Mouse (Mus musculus): ENCODE data around the gene Lsp1. TPM values are rescaled to one million over a fixed set of nuclear protein-coding genes. Genes with fewer than 3 reads are reported as not detected.

The Lsp1 gene
- polyA plus RNA-seq, 1 experiment from 2014 or later = 5.5 TPM

DNA sequence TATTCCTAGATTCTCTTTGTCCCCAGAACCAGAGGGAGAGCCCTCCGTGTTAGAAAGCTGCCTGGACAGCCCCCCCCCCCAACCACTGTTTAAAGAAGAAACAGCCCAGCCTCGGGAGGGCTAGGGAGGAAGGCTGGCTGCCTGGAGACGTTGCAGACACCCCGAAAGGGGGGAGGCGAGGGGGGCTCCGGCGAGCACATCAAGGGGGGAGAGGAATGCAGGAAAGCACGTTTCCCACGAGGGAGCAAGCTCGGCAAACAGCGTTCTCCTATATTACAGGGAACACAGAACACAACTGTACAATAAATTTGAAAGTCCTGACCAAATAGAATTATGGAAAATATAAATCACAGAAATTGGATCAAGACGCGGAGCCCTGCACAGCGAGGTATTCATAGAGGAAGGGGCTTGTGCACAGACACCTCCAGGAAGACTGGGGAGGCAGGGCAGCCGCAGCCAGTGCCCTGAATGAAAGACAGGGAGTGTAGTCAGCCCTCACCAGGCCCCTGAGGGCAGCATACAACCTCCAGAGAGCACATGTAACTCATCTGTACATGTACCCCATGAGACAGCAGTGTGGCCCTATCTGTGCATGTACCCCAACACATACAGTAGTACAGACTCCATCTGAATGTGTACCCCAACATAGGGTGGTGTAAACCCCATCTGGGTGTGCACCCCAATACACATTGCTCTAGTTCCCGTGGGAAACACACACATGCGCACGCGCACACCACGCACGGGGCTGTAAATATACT lies 55.8 kb downstream of the Lsp1 start:
- Histone ChIP-seq H3K27me3 (replicated peaks; ENCODE audit: control insufficient read depth, insufficient read depth, low read length) (no peaks in the 10 kb centered on the region), H3K4me1 (ENCODE audit: control insufficient read depth, insufficient read depth, low read depth, low read length) (peaks cover 11% of the 10 kb centered on the region; the same call in 1 of the 2 replicates), H3K36me3 (ENCODE audit: control insufficient read depth, insufficient read depth, low read length) (no peaks in the 10 kb centered on the region), H3K4me2 (ENCODE audit: low read length) (peak overlapping the region; percentile 40), H3K9ac (ENCODE audit: low read depth, low read length) (peak overlapping the region; percentile 29; the same call in 1 of the 2 replicates), H3K27ac (ENCODE audit: low read depth, low read length) (no peak overlapping the region), H3K9me3 (ENCODE audit: control insufficient read depth, low read length) (no peaks in the 10 kb centered on the region), H3K4me3 (ENCODE audit: low read length) (no peak overlapping the region)
- ATAC-seq = peak; percentile 79; the same call in 1 of the 2 replicates
- WGBS = 37% methylated on average over 21 of the region's 21 CpGs

- no peak overlapping the region for H3K27ac ChIP-seq (ENCODE audit: low read depth, low read length)
- WGBS = 84% methylated on average over 3 of the region's 3 CpGs
Observed at GRCm38 (mm10) chr7:142517531-142517930, 56.9 kb downstream of the Lsp1 start.

DNA sequence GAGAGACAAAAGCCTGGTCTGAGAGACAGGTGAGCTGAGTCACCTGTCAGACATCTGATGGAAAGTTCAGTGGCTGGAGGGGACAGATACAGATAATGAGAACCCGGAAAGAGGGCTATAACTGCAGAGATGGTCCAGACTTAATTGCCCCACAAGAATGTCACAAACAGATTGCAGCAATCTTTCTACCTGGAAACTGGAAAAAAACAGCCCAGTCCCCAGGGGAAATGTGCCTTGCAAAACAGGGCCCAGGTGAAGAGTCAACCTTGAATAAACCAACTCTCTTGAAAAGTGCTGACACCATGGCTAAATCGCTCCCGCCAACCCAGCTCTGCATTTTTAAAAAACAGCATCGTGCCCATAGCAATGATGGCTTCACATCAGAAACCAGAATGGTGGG lies 59.7 kb downstream of the Lsp1 start:
- Histone ChIP-seq H3K4me3 (ENCODE audit: low read length) (no peak overlapping the region), H3K9me3 (ENCODE audit: control insufficient read depth, low read length) (no peaks in the 10 kb centered on the region), H3K4me2 (ENCODE audit: low read length) (no peak overlapping the region), H3K36me3 (ENCODE audit: control insufficient read depth, insufficient read depth, low read length) (no peaks in the 10 kb centered on the region), H3K9ac (ENCODE audit: low read depth, low read length) (no peak overlapping the region), H3K27ac (ENCODE audit: low read depth, low read length) (no peak overlapping the region), H3K4me1 (ENCODE audit: control insufficient read depth, insufficient read depth, low read depth, low read length) (peaks cover 11% of the 10 kb centered on the region; the same call in 1 of the 2 replicates), H3K27me3 (replicated peaks; ENCODE audit: control insufficient read depth, insufficient read depth, low read length) (no peaks in the 10 kb centered on the region)
- ATAC-seq = no peak
- WGBS = 94% methylated on average over 4 of the region's 4 CpGs

More at GRCm38 (mm10) chr7:142517531-142517930, 56.9 kb downstream of the Lsp1 start:
- no peak for ATAC-seq
- Histone ChIP-seq H3K4me1 (ENCODE audit: control insufficient read depth, insufficient read depth, low read depth, low read length) (peaks cover 11% of the 10 kb centered on the region; the same call in 1 of the 2 replicates), H3K4me2 (ENCODE audit: low read length) (no peak overlapping the region), H3K9me3 (ENCODE audit: control insufficient read depth, low read length) (no peaks in the 10 kb centered on the region), H3K4me3 (ENCODE audit: low read length) (no peak overlapping the region), H3K9ac (ENCODE audit: low read depth, low read length) (no peak overlapping the region), H3K36me3 (ENCODE audit: control insufficient read depth, insufficient read depth, low read length) (no peaks in the 10 kb centered on the region), H3K27me3 (replicated peaks; ENCODE audit: control insufficient read depth, insufficient read depth, low read length) (no peaks in the 10 kb centered on the region)

GRCm38 (mm10) chr7:142522352-142522751 lies 61.7 kb downstream of the Lsp1 start:
- no peak for ATAC-seq
- H3K4me2 ChIP-seq (ENCODE audit: low read length) = no peak overlapping the region
- no peaks in the 10 kb centered on the region for H3K36me3 ChIP-seq (ENCODE audit: control insufficient read depth, insufficient read depth, low read length)
- H3K4me1 ChIP-seq (ENCODE audit: control insufficient read depth, insufficient read depth, low read depth, low read length) = no peaks in the 10 kb centered on the region
- no peak overlapping the region for H3K27ac ChIP-seq (ENCODE audit: low read depth, low read length)
- no peak overlapping the region for H3K4me3 ChIP-seq (ENCODE audit: low read length)
- H3K9ac ChIP-seq (ENCODE audit: low read depth, low read length) = no peak overlapping the region
- no peaks in the 10 kb centered on the region for H3K27me3 ChIP-seq (replicated peaks; ENCODE audit: control insufficient read depth, insufficient read depth, low read length)
- H3K9me3 ChIP-seq (ENCODE audit: control insufficient read depth, low read length) = no peaks in the 10 kb centered on the region
- WGBS = 32% methylated on average over 4 of the region's 4 CpGs

GRCm38 (mm10) chr7:142523200-142523990 lies 62.8 kb downstream of the Lsp1 start:
- WGBS = 46% methylated on average over 17 of the region's 17 CpGs
- Histone ChIP-seq H3K4me2 (ENCODE audit: low read length) (no peak overlapping the region), H3K4me3 (ENCODE audit: low read length) (no peak overlapping the region), H3K27ac (ENCODE audit: low read depth, low read length) (no peak overlapping the region), H3K4me1 (ENCODE audit: control insufficient read depth, insufficient read depth, low read depth, low read length) (no peaks in the 10 kb centered on the region), H3K36me3 (ENCODE audit: control insufficient read depth, insufficient read depth, low read length) (no peaks in the 10 kb centered on the region), H3K27me3 (replicated peaks; ENCODE audit: control insufficient read depth, insufficient read depth, low read length) (no peaks in the 10 kb centered on the region), H3K9me3 (ENCODE audit: control insufficient read depth, low read length) (no peaks in the 10 kb centered on the region), H3K9ac (ENCODE audit: low read depth, low read length) (no peak overlapping the region)
- no peak for ATAC-seq

- Histone ChIP-seq H3K4me3 (ENCODE audit: low read length) (no peak overlapping the region), H3K36me3 (ENCODE audit: control insufficient read depth, insufficient read depth, low read length) (no peaks in the 10 kb centered on the region), H3K4me1 (ENCODE audit: control insufficient read depth, insufficient read depth, low read depth, low read length) (no peaks in the 10 kb centered on the region), H3K27me3 (replicated peaks; ENCODE audit: control insufficient read depth, insufficient read depth, low read length) (no peaks in the 10 kb centered on the region), H3K27ac (ENCODE audit: low read depth, low read length) (no peak overlapping the region; the same call in 1 of the 2 replicates), H3K9me3 (ENCODE audit: control insufficient read depth, low read length) (no peaks in the 10 kb centered on the region), H3K4me2 (ENCODE audit: low read length) (no peak overlapping the region), H3K9ac (ENCODE audit: low read depth, low read length) (no peak overlapping the region)
- 26% methylated on average over 13 of the region's 13 CpGs for WGBS
- ATAC-seq = no peak
Observed at GRCm38 (mm10) chr7:142525342-142526178, 65.0 kb downstream of the Lsp1 start.

- Histone ChIP-seq H3K9ac (ENCODE audit: low read depth, low read length) (no peak overlapping the region), H3K9me3 (ENCODE audit: control insufficient read depth, low read length) (no peaks in the 10 kb centered on the region), H3K4me3 (ENCODE audit: low read length) (no peak overlapping the region), H3K4me2 (ENCODE audit: low read length) (no peak overlapping the region), H3K27ac (ENCODE audit: low read depth, low read length) (no peak overlapping the region), H3K27me3 (replicated peaks; ENCODE audit: control insufficient read depth, insufficient read depth, low read length) (no peaks in the 10 kb centered on the region), H3K36me3 (ENCODE audit: control insufficient read depth, insufficient read depth, low read length) (no peaks in the 10 kb centered on the region), H3K4me1 (ENCODE audit: control insufficient read depth, insufficient read depth, low read depth, low read length) (peaks cover 12% of the 10 kb centered on the region)
- 62% methylated on average over 10 of the region's 10 CpGs for WGBS
- ATAC-seq = no peak
Observed at GRCm38 (mm10) chr7:142529350-142529749, 68.7 kb downstream of the Lsp1 start.

DNA sequence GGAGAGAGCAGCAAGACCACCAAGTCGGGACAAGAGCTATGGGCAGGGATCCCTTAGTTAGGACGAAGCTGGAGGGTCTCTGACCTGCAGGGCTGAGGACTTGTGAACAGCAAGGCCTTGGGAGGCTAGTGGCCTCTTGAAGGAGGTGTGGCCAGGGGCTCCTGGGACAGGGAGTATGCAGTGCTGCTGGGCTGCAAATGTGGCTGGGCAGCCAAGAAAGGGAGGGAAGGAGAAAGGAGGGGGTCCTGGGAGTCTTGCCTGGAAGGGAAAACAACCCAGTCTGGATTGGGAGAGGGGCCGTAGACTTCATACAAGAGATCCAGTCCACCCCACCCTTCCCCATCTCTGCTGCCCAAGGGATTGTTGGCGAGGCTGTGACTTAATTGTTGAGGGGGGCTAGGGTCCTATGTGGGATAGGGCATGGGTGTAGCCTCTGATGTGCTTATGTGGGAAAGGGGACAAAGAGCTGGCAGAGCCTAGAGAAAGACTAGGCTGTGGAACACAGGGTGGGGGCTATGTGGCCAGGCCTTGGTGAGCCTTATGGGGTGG lies 71.4 kb downstream of the Lsp1 start:
- peak; percentile 41 for ATAC-seq
- Histone ChIP-seq H3K4me2 (ENCODE audit: low read length) (no peak overlapping the region; the same call in 1 of the 2 replicates), H3K9ac (ENCODE audit: low read depth, low read length) (no peak overlapping the region; the same call in 1 of the 2 replicates), H3K4me3 (ENCODE audit: low read length) (no peak overlapping the region), H3K4me1 (ENCODE audit: control insufficient read depth, insufficient read depth, low read depth, low read length) (peaks cover 13% of the 10 kb centered on the region), H3K36me3 (ENCODE audit: control insufficient read depth, insufficient read depth, low read length) (no peaks in the 10 kb centered on the region; the same call in 1 of the 2 replicates), H3K27ac (ENCODE audit: low read depth, low read length) (no peak overlapping the region), H3K9me3 (ENCODE audit: control insufficient read depth, low read length) (no peaks in the 10 kb centered on the region), H3K27me3 (replicated peaks; ENCODE audit: control insufficient read depth, insufficient read depth, low read length) (no peaks in the 10 kb centered on the region)
- WGBS = 70% methylated on average over 4 of the region's 4 CpGs
